Mouse (Mus musculus) left cerebral cortex, adult 8-10 months (tissue): ENCODE results near the gene Atrnl1. TPM values are rescaled to one million over a fixed set of nuclear protein-coding genes. Genes with fewer than 3 reads are reported as not detected.
A peak's percentile ranks its signal among the peaks of the same experiment; 100 is the strongest.
"Not testable (repeated sequence)": the region's sequence is repeated elsewhere in the genome, so short reads cannot be mapped to it uniquely, and the experiment has no call there.

Experiments
- DNase-seq, 2 experiments: peaks; one replicate each; pipeline ENCODE4 v3.0.0; 2022; ENCODE audit warnings: low spot score in 2 of 2
- total RNA-seq, 4 experiments: library from RNA; stranded (reverse); gene quantifications; 2 replicates each; pipeline ENCODE4 v1.2.4; 2022

Gene Atrnl1
- total RNA-seq, 4 experiments from 2014 or later, result 89.3 to 99.2 (median 94.1) TPM

- peak in 1 of 2 experiments; percentile 28 for DNase-seq
Measured at GRCm38 (mm10) chr19:57816221-57816996, 205.6 kb downstream of the Atrnl1 start.

- no peak for DNase-seq
Measured at GRCm38 (mm10) chr19:57817736-57818135, 206.9 kb downstream of the Atrnl1 start.

GRCm38 (mm10) chr19:57823446-57823845, 212.6 kb downstream of the Atrnl1 start:
- DNase-seq, result no peak

- DNase-seq, result peak in 1 of 2 experiments; percentile 52
Measured at GRCm38 (mm10) chr19:57825271-57826207, 214.7 kb downstream of the Atrnl1 start.

GRCm38 (mm10) chr19:57833083-57833482, 222.2 kb downstream of the Atrnl1 start:
- no peak for DNase-seq

- no peak for DNase-seq
Measured at GRCm38 (mm10) chr19:57837882-57838281, 227.0 kb downstream of the Atrnl1 start.

- no peak for DNase-seq
Measured at GRCm38 (mm10) chr19:57838546-57838945, 227.7 kb downstream of the Atrnl1 start.

- DNase-seq, result no peak
Measured at GRCm38 (mm10) chr19:57849915-57850314, 239.1 kb downstream of the Atrnl1 start.

- no peak for DNase-seq
Measured at GRCm38 (mm10) chr19:57868350-57868749, 257.5 kb downstream of the Atrnl1 start.

GRCm38 (mm10) chr19:57870871-57871270, 260.0 kb downstream of the Atrnl1 start:
- no peak for DNase-seq

GRCm38 (mm10) chr19:57876057-57876456, 265.2 kb downstream of the Atrnl1 start:
- no peak for DNase-seq

- DNase-seq, result no peak
Measured at GRCm38 (mm10) chr19:57877343-57877742, 266.5 kb downstream of the Atrnl1 start.

- no peak for DNase-seq
Measured at GRCm38 (mm10) chr19:57878583-57878982, 267.7 kb downstream of the Atrnl1 start.

GRCm38 (mm10) chr19:57879841-57880240, 269.0 kb downstream of the Atrnl1 start:
- not testable (repeated sequence) for DNase-seq

- DNase-seq, result no peak
Measured at GRCm38 (mm10) chr19:57881927-57882326, 271.1 kb downstream of the Atrnl1 start.

GRCm38 (mm10) chr19:57888871-57889270, 278.0 kb downstream of the Atrnl1 start:
- DNase-seq, result no peak

- no peak for DNase-seq
Measured at GRCm38 (mm10) chr19:57889741-57890140, 278.9 kb downstream of the Atrnl1 start.

GRCm38 (mm10) chr19:57890954-57891353, 280.1 kb downstream of the Atrnl1 start:
- no peak for DNase-seq

- no peak for DNase-seq
Measured at GRCm38 (mm10) chr19:57894191-57894590, 283.4 kb downstream of the Atrnl1 start.

GRCm38 (mm10) chr19:57900037-57900436, 289.2 kb downstream of the Atrnl1 start:
- no peak for DNase-seq

- DNase-seq, result no peak
Measured at GRCm38 (mm10) chr19:57909466-57909865, 298.6 kb downstream of the Atrnl1 start.

GRCm38 (mm10) chr19:57910650-57911049, 299.8 kb downstream of the Atrnl1 start:
- no peak for DNase-seq
